Comparison of ENCODE assay signal across 21 mouse cellular contexts in genomic region chr8:7919416-7919815, GRCm38 (mm10).
"Had no signal": no experiment of that assay in that cellular context is flagged by ENCODE, and none has a peak within 500 bp of the region (broad histone marks: within the 10 kb centered on the region; RNA-seq: fewer than 3 reads in every experiment).

No protein-coding gene starts in this region.

- H3K27me3 ChIP-seq: liver, embryonic 15.5 days; megakaryocyte, embryonic 14.5 days; midbrain, embryonic 12.5 days; neural tube, embryonic 13.5 days; neural tube, embryonic 15.5 days had no signal

- H3K4me3 ChIP-seq: liver, embryonic 15.5 days; megakaryocyte, embryonic 14.5 days; midbrain, embryonic 12.5 days; myocyte; neural tube, embryonic 13.5 days; neural tube, embryonic 15.5 days had no signal

- DNase-seq: liver, postnatal 0 days; lung, adult 2 months; lung, postnatal 14 days; midbrain, embryonic 14.5 days; retina, postnatal 1 day; right cerebral cortex, adult 18-20 months; right cerebral cortex, postnatal 25 days; right cerebral cortex, postnatal 4 days; spleen, adult 18-20 months; thymus, adult 18-20 months; thymus, postnatal 14 days; thymus, postnatal 36 days had no signal

- H3K4me1 ChIP-seq: liver, embryonic 15.5 days; megakaryocyte, embryonic 14.5 days; midbrain, embryonic 12.5 days; neural tube, embryonic 13.5 days; neural tube, embryonic 15.5 days had no signal

- H3K4me2 ChIP-seq: liver, embryonic 15.5 days; midbrain, embryonic 12.5 days; neural tube, embryonic 13.5 days; neural tube, embryonic 15.5 days had no signal

- H3K27ac ChIP-seq: liver, embryonic 15.5 days; macrophage; midbrain, embryonic 12.5 days; neural tube, embryonic 13.5 days; neural tube, embryonic 15.5 days had no signal

- H3K9me3 ChIP-seq: liver, embryonic 15.5 days; megakaryocyte, embryonic 14.5 days; midbrain, embryonic 12.5 days; neural tube, embryonic 13.5 days; neural tube, embryonic 15.5 days had no signal

- H3K9ac ChIP-seq: liver, embryonic 15.5 days; liver, postnatal 0 days; midbrain, embryonic 12.5 days; neural tube, embryonic 13.5 days; neural tube, embryonic 15.5 days had no signal

- H3K36me3 ChIP-seq: liver, embryonic 15.5 days; midbrain, embryonic 12.5 days; neural tube, embryonic 13.5 days; neural tube, embryonic 15.5 days had no signal

- ATAC-seq: liver, postnatal 0 days; lung, postnatal 0 days; midbrain, embryonic 16.5 days had no signal
